Mouse (Mus musculus) hindbrain, embryonic 12.5 days (tissue): ENCODE results near the gene Adamtsl1. TPM values are rescaled to one million over a fixed set of nuclear protein-coding genes. Genes with fewer than 3 reads are reported as not detected.

Source experiments
- ATAC-seq: fragments of 200-750 bp; cut with Nextera tagmentation; 2 replicates; pipeline ENCODE4 v1.8.0; 2017; ENCODE audit warnings: moderate TSS enrichment; ENCODE audit not compliant: low FRiP score
- H3K27ac ChIP-seq: fragments of 300-500 bp; sonication (generic); 2 replicates; pipeline ENCODE4 v1.5.1; 2016; ENCODE audit warnings: mild to moderate bottlenecking
- H3K27me3 ChIP-seq: fragments of 300-500 bp; sonication (generic); 2 replicates; pipeline ENCODE4 v1.6.1; 2016; ENCODE audit warnings: mild to moderate bottlenecking
- H3K36me3 ChIP-seq: fragments of 300-500 bp; sonication (generic); 2 replicates; pipeline ENCODE4 v1.6.1; 2016; ENCODE audit warnings: mild to moderate bottlenecking
- H3K4me1 ChIP-seq: fragments of 300-500 bp; sonication (generic); 2 replicates; pipeline ENCODE4 v1.6.1; 2016
- H3K4me2 ChIP-seq: fragments of 300-500 bp; sonication (generic); replicated peaks from 2 replicates; pipeline ENCODE4 v1.6.1; 2016; ENCODE audit warnings: mild to moderate bottlenecking
- H3K4me3 ChIP-seq: fragments of 300-500 bp; sonication (generic); 2 replicates; pipeline ENCODE4 v1.5.1; 2016; ENCODE audit warnings: mild to moderate bottlenecking
- H3K9ac ChIP-seq: fragments of 300-500 bp; sonication (generic); 2 replicates; pipeline ENCODE4 v1.6.1; 2016; ENCODE audit warnings: mild to moderate bottlenecking, moderate library complexity
- H3K9me3 ChIP-seq: fragments of 300-500 bp; sonication (generic); replicated peaks from 2 replicates; pipeline ENCODE4 v1.6.1; 2016; ENCODE audit warnings: mild to moderate bottlenecking
- WGBS: fragments of 180-500 bp; shearing (Covaris S2); methylation state at CpG from one replicate; pipeline ENCODE4 v1.1.7; 2016; 5-methylcytosine and 5-hydroxymethylcytosine counted together
- polyA plus RNA-seq: library from polyadenylated mRNA; unstranded; fragments of >200 nt; fragmentation: Nextera tagmentation; extraction: Ambion mirVana; gene quantifications from 2 replicates; pipeline ENCODE4 v1.2.1, GENCODE M21; 2016

The Adamtsl1 gene
- polyA plus RNA-seq, 1 experiment from 2014 or later: 28.0 TPM

DNA sequence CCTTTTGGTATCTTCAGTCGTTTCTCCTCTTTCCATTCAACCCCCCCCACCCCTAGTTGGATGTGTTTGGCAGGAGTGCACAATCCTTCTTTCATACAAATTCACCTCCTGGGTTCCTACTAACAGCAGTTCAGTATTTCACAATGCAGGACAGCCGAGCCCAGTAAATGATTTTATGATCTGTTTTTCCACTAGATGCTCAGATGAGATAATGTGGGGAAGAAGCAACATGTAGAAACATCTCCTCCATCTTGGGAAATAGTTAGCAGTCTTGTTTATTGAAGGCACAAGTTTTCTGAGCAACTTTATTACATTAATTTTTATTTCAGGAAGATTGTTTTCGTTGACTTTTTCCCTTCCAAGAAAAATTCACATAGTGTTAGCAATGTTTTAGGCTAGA, 40.7 kb downstream of the Adamtsl1 start:
- no peak overlapping the region for H3K4me3 ChIP-seq
- ATAC-seq: no peak
- WGBS: 77% methylated on average over 3 of the region's 3 CpGs
- H3K27me3 ChIP-seq: no peaks in the 10 kb centered on the region
- H3K27ac ChIP-seq: no peak overlapping the region
- H3K4me2 ChIP-seq: no peak overlapping the region
- H3K4me1 ChIP-seq: no peaks in the 10 kb centered on the region
- no peaks in the 10 kb centered on the region for H3K36me3 ChIP-seq
- H3K9me3 ChIP-seq: no peaks in the 10 kb centered on the region
- H3K9ac ChIP-seq: no peak overlapping the region

DNA sequence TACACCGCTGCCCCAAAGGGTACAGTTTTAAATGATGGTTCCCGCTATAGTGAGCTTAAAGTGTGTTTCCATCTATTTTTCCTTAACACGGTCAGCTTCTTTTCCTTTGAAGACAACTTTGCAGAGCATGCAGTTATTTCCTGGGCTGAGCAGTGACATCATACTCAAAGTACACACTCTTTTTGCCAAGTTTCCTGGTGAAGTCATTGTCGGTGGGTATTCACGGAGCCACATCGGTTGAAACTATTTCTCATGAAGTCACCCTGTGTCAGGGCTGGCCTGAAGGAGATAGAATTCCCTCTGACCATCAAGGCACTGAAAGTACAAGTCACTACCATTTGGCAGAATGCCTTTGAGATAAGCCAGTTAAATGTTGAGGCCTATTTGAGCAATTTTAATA, 45.8 kb downstream of the Adamtsl1 start:
- Histone ChIP-seq H3K36me3 (no peaks in the 10 kb centered on the region), H3K4me2 (no peak overlapping the region), H3K27me3 (no peaks in the 10 kb centered on the region), H3K4me3 (no peak overlapping the region), H3K4me1 (no peaks in the 10 kb centered on the region), H3K27ac (no peak overlapping the region), H3K9ac (no peak overlapping the region), H3K9me3 (no peaks in the 10 kb centered on the region)
- WGBS: 91% methylated on average over 6 of the region's 6 CpGs
- ATAC-seq: no peak

DNA sequence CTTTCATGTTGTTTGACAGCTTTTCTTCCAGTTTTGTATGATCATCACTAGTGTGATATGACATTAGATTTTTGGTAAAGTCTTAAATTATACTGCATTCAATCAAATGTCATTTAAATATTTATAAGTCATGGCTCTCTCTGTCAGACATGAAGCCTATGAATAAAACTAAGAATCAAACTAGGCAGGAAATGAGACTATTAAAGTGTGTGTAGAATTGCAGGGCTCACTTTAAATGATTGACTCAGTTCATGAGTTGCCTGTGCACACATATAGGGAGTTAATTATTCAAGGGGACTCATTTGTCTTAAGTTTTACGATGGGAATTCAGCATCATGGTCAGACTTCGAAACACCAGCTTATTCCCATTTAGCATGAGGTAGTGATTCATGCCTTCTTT, 71.5 kb downstream of the Adamtsl1 start:
- H3K27me3 ChIP-seq: no peaks in the 10 kb centered on the region
- H3K9me3 ChIP-seq: no peaks in the 10 kb centered on the region
- 95% methylated on average over 2 of the region's 2 CpGs for WGBS
- ATAC-seq: no peak
- no peak overlapping the region for H3K4me2 ChIP-seq
- no peak overlapping the region for H3K27ac ChIP-seq
- H3K4me1 ChIP-seq: no peaks in the 10 kb centered on the region
- H3K36me3 ChIP-seq: no peaks in the 10 kb centered on the region
- H3K4me3 ChIP-seq: no peak overlapping the region
- H3K9ac ChIP-seq: no peak overlapping the region

DNA sequence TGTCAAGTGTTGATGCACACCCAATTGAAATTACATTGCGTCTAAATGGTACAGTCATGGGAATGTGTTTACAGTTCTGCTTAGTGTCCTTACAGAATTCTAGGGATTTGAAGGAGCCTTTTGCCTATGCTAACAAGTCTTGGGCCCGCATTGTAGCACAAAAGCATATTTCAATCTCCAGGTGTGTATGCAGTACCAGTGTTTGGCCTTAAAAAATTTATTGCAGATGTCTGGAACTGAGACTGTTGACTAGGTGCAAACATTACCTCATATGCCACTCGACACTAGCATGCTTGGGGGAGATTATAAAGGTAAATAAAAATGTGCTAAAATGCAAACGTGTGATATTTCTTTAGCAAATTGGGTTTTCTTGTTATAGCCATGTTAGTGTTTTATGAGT, 75.0 kb downstream of the Adamtsl1 start:
- H3K27me3 ChIP-seq: no peaks in the 10 kb centered on the region
- WGBS: 86% methylated on average over 4 of the region's 4 CpGs
- no peak overlapping the region for H3K4me3 ChIP-seq
- H3K27ac ChIP-seq: no peak overlapping the region
- no peaks in the 10 kb centered on the region for H3K4me1 ChIP-seq
- no peaks in the 10 kb centered on the region for H3K36me3 ChIP-seq
- no peak overlapping the region for H3K4me2 ChIP-seq
- no peak overlapping the region for H3K9ac ChIP-seq
- H3K9me3 ChIP-seq: no peaks in the 10 kb centered on the region
- ATAC-seq: no peak

DNA sequence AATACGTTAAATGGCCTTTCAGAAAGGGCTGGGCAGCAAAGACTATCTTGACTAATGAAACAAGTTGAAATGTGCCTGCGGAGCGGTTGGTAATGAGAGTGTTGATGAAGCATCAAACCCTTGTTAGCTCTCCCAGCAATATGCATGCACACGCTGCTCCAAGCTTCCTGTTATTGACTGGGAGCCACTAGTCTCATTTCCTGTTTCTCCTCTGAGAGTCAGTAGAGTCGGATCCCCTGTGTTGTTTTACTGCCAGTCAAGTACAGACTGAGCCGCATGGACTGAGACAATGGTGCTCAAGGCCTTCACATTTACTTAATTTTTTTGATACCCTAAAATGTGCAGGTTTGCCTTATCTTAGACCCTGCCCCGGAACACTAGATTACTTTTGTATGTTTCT, 77.1 kb downstream of the Adamtsl1 start:
- Histone ChIP-seq H3K27ac (no peak overlapping the region), H3K4me3 (no peak overlapping the region), H3K9ac (no peak overlapping the region), H3K36me3 (no peaks in the 10 kb centered on the region), H3K4me2 (no peak overlapping the region), H3K4me1 (no peaks in the 10 kb centered on the region), H3K27me3 (no peaks in the 10 kb centered on the region), H3K9me3 (no peaks in the 10 kb centered on the region)
- ATAC-seq: no peak
- 71% methylated on average over 7 of the region's 7 CpGs for WGBS

DNA sequence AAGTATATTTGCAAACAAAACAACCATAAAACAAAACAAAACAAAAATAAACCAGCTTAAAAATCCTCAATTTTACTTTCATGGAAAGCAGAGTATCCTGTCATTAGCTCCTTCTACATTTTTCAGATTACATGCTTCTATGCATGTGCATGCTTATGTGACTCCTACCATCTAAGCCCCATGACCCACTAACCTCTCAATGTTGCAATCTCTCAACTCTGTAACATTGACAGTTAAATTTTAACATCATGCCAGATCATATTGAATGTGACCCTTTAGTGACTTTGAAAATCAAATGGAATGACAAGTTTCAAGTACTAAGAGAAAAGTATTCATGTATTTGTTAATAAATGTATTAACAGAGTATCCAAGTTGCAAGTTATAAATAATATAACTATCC, 80.2 kb downstream of the Adamtsl1 start:
- no peaks in the 10 kb centered on the region for H3K27me3 ChIP-seq
- H3K4me1 ChIP-seq: no peaks in the 10 kb centered on the region

DNA sequence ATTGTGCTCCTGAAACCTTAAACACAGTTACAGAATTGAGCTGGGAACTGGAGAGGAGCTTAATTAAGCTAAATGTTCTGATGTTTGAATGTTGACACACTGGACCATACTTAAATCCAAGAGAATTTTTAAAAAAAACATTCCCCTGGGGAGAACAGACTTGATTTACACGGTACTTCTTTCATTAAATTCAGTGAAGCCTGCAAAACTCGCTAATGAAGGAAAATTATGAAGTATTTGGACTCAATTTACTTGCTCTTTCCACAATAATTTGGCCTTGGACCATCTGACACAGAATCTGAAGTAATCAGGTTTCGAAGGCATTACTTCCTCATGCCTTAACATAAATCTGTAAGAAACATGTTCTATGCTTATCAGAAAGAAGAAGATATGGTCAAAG, 99.4 kb downstream of the Adamtsl1 start:
- H3K27ac ChIP-seq: no peak overlapping the region
- WGBS: 82% methylated on average over 3 of the region's 3 CpGs

More for the DNA sequence above, 80.2 kb downstream of the Adamtsl1 start:
- Histone ChIP-seq H3K4me2 (no peak overlapping the region), H3K9ac (no peak overlapping the region), H3K4me3 (no peak overlapping the region), H3K27ac (no peak overlapping the region), H3K9me3 (no peaks in the 10 kb centered on the region), H3K36me3 (no peaks in the 10 kb centered on the region)
- ATAC-seq: no peak

DNA sequence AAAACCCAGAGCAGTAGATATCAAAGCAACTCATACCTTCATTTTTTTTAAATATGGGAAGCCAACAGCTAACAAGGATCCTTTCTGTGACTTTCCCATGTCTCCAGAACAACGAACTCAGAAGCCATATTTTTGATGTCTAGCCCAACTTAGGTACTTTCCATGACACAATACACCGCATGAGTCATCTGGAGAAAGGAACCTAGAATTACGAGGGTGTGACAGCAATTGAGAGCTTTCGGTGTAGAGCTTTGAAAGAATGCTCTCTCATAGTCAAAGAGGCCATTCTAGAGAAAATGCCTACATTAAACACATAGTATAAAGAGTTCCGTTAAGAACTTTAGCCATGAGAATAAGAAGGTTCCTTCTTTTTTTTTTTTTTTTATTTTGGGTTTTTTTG, 104.8 kb downstream of the Adamtsl1 start:
- Histone ChIP-seq H3K27me3 (no peaks in the 10 kb centered on the region), H3K9ac (no peak overlapping the region), H3K4me1 (no peaks in the 10 kb centered on the region), H3K9me3 (no peaks in the 10 kb centered on the region), H3K4me2 (no peak overlapping the region), H3K27ac (no peak overlapping the region), H3K36me3 (no peaks in the 10 kb centered on the region), H3K4me3 (no peak overlapping the region)
- no peak for ATAC-seq
- 91% methylated on average over 5 of the region's 5 CpGs for WGBS

More for the DNA sequence above, 99.4 kb downstream of the Adamtsl1 start:
- H3K4me1 ChIP-seq: no peaks in the 10 kb centered on the region
- no peak for ATAC-seq
- no peak overlapping the region for H3K4me3 ChIP-seq
- H3K4me2 ChIP-seq: no peak overlapping the region
- H3K36me3 ChIP-seq: no peaks in the 10 kb centered on the region
- no peak overlapping the region for H3K9ac ChIP-seq
- H3K9me3 ChIP-seq: no peaks in the 10 kb centered on the region
- H3K27me3 ChIP-seq: no peaks in the 10 kb centered on the region

DNA sequence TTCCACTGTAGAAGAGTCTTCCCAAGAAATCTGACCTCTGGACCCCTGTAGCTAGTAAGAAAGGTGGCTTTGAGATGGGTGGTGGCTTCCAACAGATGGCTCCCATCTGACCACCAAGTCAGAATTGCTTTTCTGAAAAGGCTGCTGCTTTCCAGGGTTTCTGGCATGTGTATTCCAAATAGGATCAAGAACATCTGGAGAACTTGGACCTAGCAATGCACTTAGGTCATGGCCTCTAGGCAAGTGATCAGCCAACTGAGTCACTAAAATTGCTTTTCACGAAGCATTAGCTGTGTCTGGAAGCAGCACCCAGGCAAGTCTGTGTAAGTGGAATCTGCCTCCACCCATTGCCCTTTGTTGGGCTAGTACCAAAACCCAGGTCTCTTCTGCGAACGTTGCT, 105.3 kb downstream of the Adamtsl1 start:
- 79% methylated on average over 3 of the region's 3 CpGs for WGBS
- H3K4me3 ChIP-seq: no peak overlapping the region
- no peak for ATAC-seq
- no peak overlapping the region for H3K27ac ChIP-seq
- no peak overlapping the region for H3K4me2 ChIP-seq
- H3K9ac ChIP-seq: no peak overlapping the region
- no peaks in the 10 kb centered on the region for H3K36me3 ChIP-seq
- no peaks in the 10 kb centered on the region for H3K27me3 ChIP-seq
- H3K4me1 ChIP-seq: no peaks in the 10 kb centered on the region
- no peaks in the 10 kb centered on the region for H3K9me3 ChIP-seq

DNA sequence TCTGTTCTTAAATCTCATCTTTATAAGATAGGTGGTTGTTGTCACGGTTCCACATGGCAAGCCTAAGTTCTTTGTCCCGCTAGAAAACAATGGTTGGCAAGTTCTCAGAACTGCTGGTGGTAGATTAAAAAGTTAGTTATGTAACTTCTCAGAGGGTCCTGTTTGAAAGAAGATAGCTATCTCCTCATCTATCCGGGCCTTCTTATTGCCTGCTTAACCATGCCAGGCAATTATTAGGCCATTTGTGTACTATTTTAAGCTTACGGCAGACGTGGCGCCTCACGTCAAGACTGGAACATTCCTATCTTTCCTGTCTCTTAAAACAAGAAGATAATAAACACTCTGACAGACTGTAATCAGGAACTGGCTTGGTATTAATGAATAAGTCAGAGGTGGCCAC, 115.4 kb downstream of the Adamtsl1 start:
- ATAC-seq: no peak
- Histone ChIP-seq H3K27ac (no peak overlapping the region), H3K9ac (no peak overlapping the region), H3K36me3 (no peaks in the 10 kb centered on the region), H3K9me3 (no peaks in the 10 kb centered on the region), H3K4me2 (no peak overlapping the region), H3K27me3 (no peaks in the 10 kb centered on the region), H3K4me3 (no peak overlapping the region), H3K4me1 (no peaks in the 10 kb centered on the region)
- WGBS: 88% methylated on average over 7 of the region's 7 CpGs

DNA sequence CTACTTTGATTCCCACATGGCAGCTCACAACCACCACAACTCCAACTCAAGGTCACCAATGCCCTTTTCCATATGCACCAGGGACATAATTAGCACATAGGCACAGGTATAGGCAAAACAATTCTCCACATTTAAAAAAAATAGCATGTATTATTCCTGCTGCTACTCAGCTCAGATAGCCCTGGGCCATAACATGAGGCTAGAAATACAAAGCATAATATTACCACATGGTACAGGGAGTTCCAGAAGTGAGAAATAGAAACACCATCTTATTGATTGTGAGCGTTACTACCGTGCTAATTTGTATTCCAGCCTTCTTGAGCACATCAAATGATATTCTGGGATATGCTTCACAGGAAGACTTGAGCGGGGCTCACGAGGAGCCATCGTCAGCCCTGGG, 155.3 kb downstream of the Adamtsl1 start:
- Histone ChIP-seq H3K4me2 (no peak overlapping the region), H3K4me1 (no peaks in the 10 kb centered on the region), H3K9ac (no peak overlapping the region), H3K9me3 (no peaks in the 10 kb centered on the region), H3K36me3 (no peaks in the 10 kb centered on the region), H3K4me3 (no peak overlapping the region), H3K27me3 (no peaks in the 10 kb centered on the region), H3K27ac (no peak overlapping the region)
- WGBS: 86% methylated on average over 5 of the region's 5 CpGs
- no peak for ATAC-seq

DNA sequence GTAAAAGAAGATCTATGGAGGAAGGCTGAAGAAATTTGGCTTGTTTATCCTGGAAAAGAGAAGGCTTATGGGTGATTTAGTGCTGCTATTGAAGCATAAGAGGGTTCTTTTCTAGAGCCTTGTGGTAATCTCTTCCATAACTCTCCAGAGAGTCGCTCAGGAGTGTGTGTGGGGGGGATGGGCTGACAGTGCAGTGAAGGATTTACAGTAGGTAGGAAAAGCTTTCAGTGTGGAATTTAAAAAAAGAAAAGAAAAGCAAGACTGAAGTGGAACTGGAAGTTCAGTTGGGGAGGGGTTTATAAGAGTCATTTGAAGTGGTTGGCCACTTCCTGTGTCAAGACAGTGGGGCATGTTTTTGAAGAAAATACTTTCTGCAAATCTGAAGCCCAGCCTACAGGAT, 155.8 kb downstream of the Adamtsl1 start:
- H3K27ac ChIP-seq: no peak overlapping the region
- H3K27me3 ChIP-seq: no peaks in the 10 kb centered on the region
- no peak overlapping the region for H3K9ac ChIP-seq
- H3K9me3 ChIP-seq: no peaks in the 10 kb centered on the region
- H3K4me2 ChIP-seq: no peak overlapping the region
- ATAC-seq: no peak
- H3K4me3 ChIP-seq: no peak overlapping the region
- H3K4me1 ChIP-seq: no peaks in the 10 kb centered on the region
- WGBS: 95% methylated on average over 1 of the region's 1 CpGs
- no peaks in the 10 kb centered on the region for H3K36me3 ChIP-seq

DNA sequence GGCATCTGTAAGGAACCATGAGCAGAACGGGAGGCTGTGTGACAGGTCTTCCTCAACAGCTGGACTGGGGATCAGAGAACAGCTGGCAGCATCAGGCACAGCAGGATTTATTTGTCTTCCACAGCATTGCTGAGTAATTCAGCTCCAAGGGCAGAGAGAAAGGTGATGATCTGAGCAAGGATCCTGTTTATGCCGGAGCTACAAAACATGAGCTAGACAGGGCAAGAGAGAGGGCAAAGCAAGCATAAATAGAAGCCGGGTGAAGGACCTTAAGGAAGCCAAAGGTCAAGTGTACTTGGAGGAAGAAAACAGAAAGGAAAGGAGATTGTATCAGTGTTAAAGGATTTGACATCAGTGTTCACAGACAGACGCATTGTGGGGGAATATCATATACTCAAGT, 158.3 kb downstream of the Adamtsl1 start:
- H3K4me1 ChIP-seq: no peaks in the 10 kb centered on the region
- no peaks in the 10 kb centered on the region for H3K9me3 ChIP-seq
- H3K27ac ChIP-seq: no peak overlapping the region
- 52% methylated on average over 4 of the region's 4 CpGs for WGBS
- no peak overlapping the region for H3K4me3 ChIP-seq
- no peak for ATAC-seq
- no peaks in the 10 kb centered on the region for H3K27me3 ChIP-seq
- H3K4me2 ChIP-seq: no peak overlapping the region
- no peaks in the 10 kb centered on the region for H3K36me3 ChIP-seq
- no peak overlapping the region for H3K9ac ChIP-seq

DNA sequence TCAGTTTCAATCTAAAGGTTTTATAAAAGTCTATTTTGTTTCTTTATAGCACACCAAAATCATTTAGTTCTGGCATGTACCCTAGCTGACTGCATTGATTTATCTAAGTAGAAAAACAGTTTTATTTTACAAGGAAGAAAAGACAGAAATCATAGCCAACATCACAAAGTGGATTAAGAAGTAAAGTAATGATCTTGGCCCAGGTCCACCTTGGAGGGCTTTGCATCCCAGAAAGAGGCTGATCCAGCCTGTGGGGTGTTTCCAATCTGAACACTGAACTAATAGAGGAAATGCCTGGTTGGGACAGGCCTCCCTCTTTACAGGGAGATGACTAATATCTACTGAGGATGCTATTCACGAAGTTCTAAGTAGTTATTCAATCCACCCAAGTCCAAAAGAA, 163.6 kb downstream of the Adamtsl1 start:
- no peaks in the 10 kb centered on the region for H3K9me3 ChIP-seq
- H3K27ac ChIP-seq: no peak overlapping the region
- no peaks in the 10 kb centered on the region for H3K36me3 ChIP-seq
- H3K9ac ChIP-seq: no peak overlapping the region
- no peak overlapping the region for H3K4me2 ChIP-seq
- no peak for ATAC-seq
- H3K27me3 ChIP-seq: no peaks in the 10 kb centered on the region
- 48% methylated on average over 1 of the region's 1 CpGs for WGBS
- no peak overlapping the region for H3K4me3 ChIP-seq
- H3K4me1 ChIP-seq: no peaks in the 10 kb centered on the region
